Mouse (Mus musculus) hindbrain, embryonic 14.5 days (tissue): ENCODE measurements around the gene Kif1b. TPM values are rescaled to one million over a fixed set of nuclear protein-coding genes. Genes with fewer than 3 reads are reported as not detected.

Source experiments
- ATAC-seq: fragments of 200-750 bp; cut with Nextera tagmentation; 2 replicates; pipeline ENCODE4 v1.8.0; 2017; ENCODE audit warnings: moderate number of reproducible peaks, mild to moderate bottlenecking, moderate TSS enrichment, moderate library complexity; ENCODE audit not compliant: low FRiP score
- DNase-seq: peaks from one replicate; pipeline ENCODE4 v3.0.0-alpha.2; 2015; ENCODE audit warnings: low spot score
- H3K27ac ChIP-seq: fragments of 300-500 bp; sonication (generic); 2 replicates; pipeline ENCODE4 v1.5.1; 2014; ENCODE audit warnings: mild to moderate bottlenecking, moderate library complexity
- H3K27me3 ChIP-seq: fragments of 300-500 bp; sonication (generic); 2 replicates; pipeline ENCODE4 v1.6.1; 2014; ENCODE audit warnings: mild to moderate bottlenecking, low read length, mixed read lengths; ENCODE audit not compliant: control insufficient read depth, insufficient read depth
- H3K36me3 ChIP-seq: fragments of 300-500 bp; sonication (generic); replicated peaks from 2 replicates; pipeline ENCODE4 v1.6.1; 2014; ENCODE audit not compliant: control insufficient read depth, insufficient read depth
- H3K4me1 ChIP-seq: fragments of 300-500 bp; sonication (generic); replicated peaks from 2 replicates; pipeline ENCODE4 v1.6.1; 2014; ENCODE audit warnings: antibody characterized with exemption, low read length, mixed read lengths; ENCODE audit not compliant: control insufficient read depth, insufficient read depth
- H3K4me2 ChIP-seq: fragments of 300-500 bp; sonication (generic); replicated peaks from 2 replicates; pipeline ENCODE4 v1.6.1; 2014; ENCODE audit warnings: mild to moderate bottlenecking, moderate library complexity
- H3K4me3 ChIP-seq: fragments of 300-500 bp; sonication (generic); replicated peaks from 2 replicates; pipeline ENCODE4 v1.5.1; 2014; ENCODE audit warnings: mild to moderate bottlenecking, low read length
- H3K9ac ChIP-seq: fragments of 300-500 bp; sonication (generic); 2 replicates; pipeline ENCODE4 v1.6.1; 2014
- H3K9me3 ChIP-seq: fragments of 300-500 bp; sonication (generic); 2 replicates; pipeline ENCODE4 v1.6.1; 2016; ENCODE audit warnings: low read length; ENCODE audit not compliant: control insufficient read depth
- WGBS: fragments of 180-500 bp; shearing (Covaris S2); extraction: QIAGEN DNeasy Blood & Tissue Kit; methylation state at CpG from one replicate; pipeline ENCODE4 v1.1.7; 2014; 5-methylcytosine and 5-hydroxymethylcytosine counted together
- polyA plus RNA-seq: library from polyadenylated mRNA; unstranded; fragments of >200 nt; fragmentation: Nextera tagmentation; extraction: Ambion mirVana; gene quantifications from 2 replicates; pipeline ENCODE4 v1.2.1, GENCODE M21; 2014

Gene Kif1b
- polyA plus RNA-seq, 1 experiment from 2014 or later = 188 TPM

- Histone ChIP-seq H3K4me1 (0 out of 2 replicates have a peak, but pooled peaks cover 5% of the 10 kb centered on the region), H3K27ac (no peak overlapping the region), H3K36me3 (no peaks in the 10 kb centered on the region), H3K9ac (no peak overlapping the region), H3K4me3 (no peak overlapping the region), H3K9me3 (no peaks in the 10 kb centered on the region), H3K27me3 (no peaks in the 10 kb centered on the region), H3K4me2 (no peak overlapping the region)
- no peak for ATAC-seq
- WGBS = 85% methylated on average over 8 of the region's 8 CpGs
- DNase-seq = no peak
Observed at GRCm38 (mm10) chr4:149138515-149138914, 169.0 kb downstream of the Kif1b start.

- H3K4me3 ChIP-seq = peak within 1 kb of the TSS; percentile 71
- no peaks in the 10 kb centered on the region for H3K36me3 ChIP-seq
- peak within 1 kb of the TSS; percentile 76 for H3K27ac ChIP-seq
- peak within 1 kb of the TSS; percentile 73 for H3K9ac ChIP-seq
- DNase-seq (peak; percentile 95), ATAC-seq (peak; percentile 92)
- H3K27me3 ChIP-seq = no peaks in the 10 kb centered on the region
- H3K4me2 ChIP-seq = peak within 1 kb of the TSS; percentile 68
- no peaks in the 10 kb centered on the region for H3K9me3 ChIP-seq
- H3K4me1 ChIP-seq = 0 out of 2 replicates have a peak, but pooled peaks cover 5% of the 10 kb centered on the region
- 2% methylated on average over 68 of the region's 68 CpGs for WGBS
Observed at GRCm38 (mm10) chr4:149136982-149137770, 170.3 kb downstream of the Kif1b start, which contains the start of gene Cenps. Gene Cenps, minus strand, starts transcription at chr4:149137629.

- no peaks in the 10 kb centered on the region for H3K27me3 ChIP-seq
- no peaks in the 10 kb centered on the region for H3K36me3 ChIP-seq
- DNase-seq (no peak), ATAC-seq (no peak)
- H3K4me1 ChIP-seq = 0 out of 2 replicates have a peak, but pooled peaks cover 5% of the 10 kb centered on the region
- H3K9ac ChIP-seq = peak overlapping the region; percentile 73; the same call in 1 of the 2 replicates
- H3K9me3 ChIP-seq = no peaks in the 10 kb centered on the region
- H3K27ac ChIP-seq = no peak overlapping the region
- 68% methylated on average over 18 of the region's 18 CpGs for WGBS
- H3K4me3 ChIP-seq = peak overlapping the region; percentile 71
- peak overlapping the region; percentile 68 for H3K4me2 ChIP-seq
Observed at GRCm38 (mm10) chr4:149136116-149136850, 171.2 kb downstream of the Kif1b start.

GRCm38 (mm10) chr4:149133395-149133794 is 174.1 kb downstream of the Kif1b start:
- Histone ChIP-seq H3K9ac (0 out of 2 replicates have a peak overlapping the region, but pooled peaks have one; percentile 5), H3K9me3 (no peaks in the 10 kb centered on the region), H3K27ac (no peak overlapping the region), H3K4me1 (0 out of 2 replicates have a peak, but pooled peaks cover 5% of the 10 kb centered on the region), H3K4me3 (no peak overlapping the region), H3K36me3 (peaks cover 8% of the 10 kb centered on the region; the same call in 1 of the 2 replicates), H3K27me3 (no peaks in the 10 kb centered on the region), H3K4me2 (no peak overlapping the region)
- 87% methylated on average over 5 of the region's 5 CpGs for WGBS
- no peak for ATAC-seq
- DNase-seq = no peak

- Histone ChIP-seq H3K4me3 (no peak overlapping the region), H3K4me2 (no peak overlapping the region), H3K9ac (no peak overlapping the region), H3K36me3 (peaks cover 8% of the 10 kb centered on the region), H3K4me1 (0 out of 2 replicates have a peak, but pooled peaks cover 5% of the 10 kb centered on the region), H3K27ac (no peak overlapping the region), H3K9me3 (no peaks in the 10 kb centered on the region), H3K27me3 (no peaks in the 10 kb centered on the region)
- DNase-seq (no peak), ATAC-seq (no peak)
- 92% methylated on average over 21 of the region's 21 CpGs for WGBS
Observed at GRCm38 (mm10) chr4:149131789-149132565, 175.5 kb downstream of the Kif1b start.

GRCm38 (mm10) chr4:149131021-149131752 is 176.3 kb downstream of the Kif1b start:
- no peaks in the 10 kb centered on the region for H3K27me3 ChIP-seq
- no peaks in the 10 kb centered on the region for H3K9me3 ChIP-seq
- H3K4me1 ChIP-seq = no peaks in the 10 kb centered on the region
- DNase-seq = no peak
- no peak overlapping the region for H3K27ac ChIP-seq
- peaks cover 8% of the 10 kb centered on the region for H3K36me3 ChIP-seq
- no peak overlapping the region for H3K4me2 ChIP-seq
- WGBS = 92% methylated on average over 23 of the region's 23 CpGs
- no peak overlapping the region for H3K4me3 ChIP-seq
- no peak for ATAC-seq
- no peak overlapping the region for H3K9ac ChIP-seq

- ATAC-seq (no peak), DNase-seq (no peak)
- 87% methylated on average over 18 of the region's 18 CpGs for WGBS
- no peak overlapping the region for H3K4me2 ChIP-seq
- no peaks in the 10 kb centered on the region for H3K27me3 ChIP-seq
- H3K4me3 ChIP-seq = no peak overlapping the region
- no peaks in the 10 kb centered on the region for H3K4me1 ChIP-seq
- peaks cover 8% of the 10 kb centered on the region for H3K36me3 ChIP-seq
- H3K9ac ChIP-seq = no peak overlapping the region
- H3K27ac ChIP-seq = no peak overlapping the region
- no peaks in the 10 kb centered on the region for H3K9me3 ChIP-seq
Observed at GRCm38 (mm10) chr4:149128467-149128866, 179.0 kb downstream of the Kif1b start.

GRCm38 (mm10) chr4:149126663-149127062 is 180.8 kb downstream of the Kif1b start, which contains the start of gene Cort:
Gene Cort, minus strand, starts transcription at chr4:149126763.
- Histone ChIP-seq H3K27ac (no peak within 1 kb of the TSS), H3K4me1 (no peaks in the 10 kb centered on the region), H3K36me3 (peaks cover 15% of the 10 kb centered on the region), H3K4me2 (no peak within 1 kb of the TSS), H3K4me3 (no peak within 1 kb of the TSS), H3K9me3 (no peaks in the 10 kb centered on the region), H3K9ac (no peak within 1 kb of the TSS), H3K27me3 (no peaks in the 10 kb centered on the region)
- DNase-seq (no peak), ATAC-seq (no peak)
- WGBS = 89% methylated on average over 11 of the region's 11 CpGs
